Mouse (Mus musculus): Measurements from ENCODE around the gene Gpr82.

Gene Gpr82

GRCm38 (mm10) chrX:13661063-13661462, at the start of gene Gpr82:
Gene Gpr82, plus strand, starts transcription at chrX:13661363.
- no peak for DNase-seq (ENCODE audit: extremely low read depth, low read depth)

DNA sequence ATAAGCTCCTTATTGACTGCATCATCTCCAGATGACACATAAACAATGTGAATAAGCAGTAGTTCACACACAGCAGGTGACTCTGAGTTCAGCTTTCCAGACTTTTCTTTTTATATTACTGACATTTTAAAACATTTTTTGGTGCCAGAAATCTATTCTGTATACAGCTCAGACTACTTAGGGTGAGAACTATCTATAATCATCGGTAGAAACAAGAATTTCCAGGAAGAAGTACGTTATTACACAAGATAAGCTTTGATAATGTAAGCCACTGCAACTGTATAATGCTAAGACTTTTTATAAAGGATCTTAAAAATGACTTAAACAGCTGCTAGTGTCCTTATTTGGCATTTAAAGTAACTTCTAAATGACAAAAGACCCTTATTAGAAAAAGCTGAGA, 49.0 kb upstream of the Gpr82 start:
- no peak for DNase-seq (ENCODE audit: extremely low read depth, low read depth)

DNA sequence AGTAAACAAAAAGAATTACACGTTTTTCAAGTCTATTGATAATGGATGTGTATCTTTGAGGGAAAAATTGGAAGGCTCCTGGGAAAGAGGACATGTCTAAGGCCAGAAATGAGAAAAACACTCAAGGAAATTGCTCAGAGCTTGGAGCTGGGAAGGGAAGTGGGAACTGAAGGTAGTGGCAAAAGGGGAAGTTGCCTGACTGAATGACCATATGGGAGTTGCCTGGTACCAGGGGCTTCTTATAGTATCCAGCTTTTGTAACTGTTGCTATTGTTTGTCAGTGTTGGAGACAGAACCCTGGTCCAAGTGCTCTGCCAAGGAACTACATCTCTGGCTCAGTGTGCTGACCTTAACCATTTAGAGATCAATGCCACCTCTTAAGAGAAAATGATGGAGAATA, 44.4 kb upstream of the Gpr82 start:
- peak; percentile 18 for DNase-seq (ENCODE audit: extremely low read depth, low read depth)

DNA sequence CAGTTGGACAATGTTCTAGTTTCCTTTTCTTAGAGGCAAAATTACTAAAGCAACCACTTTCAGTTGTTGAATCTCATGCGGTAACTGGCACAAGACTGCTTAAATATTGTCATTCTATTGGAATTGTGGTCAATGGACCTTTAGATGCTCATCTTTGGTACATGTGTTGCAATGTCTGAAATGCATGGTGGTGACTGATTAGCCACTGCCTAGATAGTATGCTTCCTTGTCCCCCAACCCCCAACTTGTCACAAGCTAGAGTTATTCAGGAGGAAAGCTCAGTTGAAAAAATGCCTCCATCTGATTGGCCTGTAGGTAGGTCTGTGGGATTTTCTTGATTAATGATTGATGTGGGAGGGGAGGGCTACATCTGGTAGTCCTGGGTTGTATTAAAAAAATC, 43.9 kb upstream of the Gpr82 start:
- no peak for DNase-seq (ENCODE audit: extremely low read depth, low read depth)

GRCm38 (mm10) chrX:13618476-13618875, 42.7 kb upstream of the Gpr82 start:
- no peak for DNase-seq (ENCODE audit: extremely low read depth, low read depth)

DNA sequence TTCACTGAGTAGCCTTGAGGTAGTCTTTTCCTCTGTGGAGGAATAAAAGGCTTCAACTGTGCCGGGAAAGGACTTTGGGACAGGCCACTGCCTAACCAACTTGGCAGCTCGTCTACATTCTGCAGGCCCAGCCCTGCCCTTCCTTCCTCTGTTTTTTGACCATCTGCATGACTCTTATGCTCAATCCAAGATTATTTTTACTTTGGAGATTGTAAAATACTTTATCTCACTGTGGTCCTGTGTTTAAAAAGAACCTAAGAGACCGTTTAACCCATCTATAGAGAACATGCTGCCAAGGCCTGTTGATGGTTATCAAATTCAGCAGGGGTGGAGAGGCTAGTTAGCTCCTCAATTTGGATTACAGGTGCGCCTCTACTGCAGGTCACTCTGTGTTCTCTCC, 39.7 kb upstream of the Gpr82 start:
- no peak for DNase-seq (ENCODE audit: extremely low read depth, low read depth)

DNA sequence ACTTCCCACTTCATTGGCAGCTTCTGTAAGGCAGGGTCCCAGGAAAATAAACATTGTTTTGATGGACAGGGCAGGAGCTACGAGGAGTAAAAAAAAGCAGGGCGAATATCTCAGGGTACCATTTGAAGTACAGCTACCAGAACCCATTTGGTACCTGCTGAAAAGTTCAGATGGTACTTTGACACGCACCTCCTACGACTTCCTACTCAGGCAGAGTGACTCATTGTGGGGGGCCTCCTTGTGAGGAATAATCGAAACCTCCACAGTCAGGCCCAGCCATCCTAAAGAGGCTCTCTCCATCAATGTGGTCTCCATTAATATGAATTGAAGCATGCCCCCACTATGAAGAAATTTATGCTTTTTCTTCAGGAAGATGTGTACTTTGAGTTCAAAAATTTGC, 38.5 kb upstream of the Gpr82 start:
- DNase-seq (ENCODE audit: extremely low read depth, low read depth): no peak

DNA sequence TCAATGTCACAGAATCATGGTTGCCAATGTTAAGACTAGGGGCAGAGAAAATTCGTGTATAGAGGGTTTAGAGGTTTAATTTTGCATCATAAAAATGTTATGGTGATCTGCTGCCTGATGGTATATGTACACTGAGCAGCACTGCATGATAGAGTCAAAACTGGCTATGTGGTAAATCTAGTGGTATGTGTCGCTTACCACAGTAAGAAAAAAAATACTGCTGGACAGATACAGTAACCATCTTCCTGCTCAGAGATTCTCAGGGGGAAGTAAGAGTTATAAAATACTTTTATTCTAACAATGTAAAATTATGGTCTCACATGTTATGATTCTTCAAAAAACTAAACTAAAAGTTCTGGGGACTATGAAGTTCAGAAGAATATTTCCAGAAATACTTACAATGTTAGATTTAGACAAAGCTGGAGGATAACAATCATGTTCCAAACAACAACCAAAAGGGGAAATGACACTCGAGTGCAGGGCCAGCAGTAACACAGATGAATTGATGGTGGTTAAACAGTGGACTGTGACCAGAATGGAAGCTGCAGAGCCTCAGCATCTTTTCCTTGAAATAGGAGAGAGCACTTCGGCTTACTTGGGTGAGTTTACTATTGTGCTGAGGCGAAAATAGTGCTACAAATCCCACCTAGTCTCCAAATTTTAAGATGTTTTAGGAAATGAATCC, 29.4 kb upstream of the Gpr82 start, which contains the start of gene Gpr34:
Gene Gpr34 (plus strand): TSS at position 491 of the 685 bp plus-strand sequence.
- DNase-seq (ENCODE audit: extremely low read depth, low read depth): no peak

DNA sequence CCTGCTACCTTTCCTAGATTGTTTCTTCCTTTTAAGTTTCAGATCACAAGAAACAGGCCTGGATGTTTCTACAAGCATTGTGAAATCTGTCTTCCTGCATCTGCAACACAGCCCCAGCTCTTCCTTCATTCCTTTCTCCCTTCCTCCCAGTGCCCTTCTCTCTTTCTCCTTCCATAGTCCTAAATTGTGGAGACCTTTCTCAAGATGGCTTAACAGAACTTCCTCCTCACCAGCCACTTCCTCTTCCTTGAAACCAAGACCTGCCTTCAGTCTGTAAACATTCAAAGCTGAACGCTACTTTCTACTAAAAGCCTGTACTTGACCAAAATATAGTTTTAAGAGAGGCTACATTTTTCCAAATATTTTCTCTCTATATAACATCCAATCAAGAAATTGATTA, 24.8 kb upstream of the Gpr82 start:
- DNase-seq (ENCODE audit: extremely low read depth, low read depth): no peak

GRCm38 (mm10) chrX:13638894-13639293, 22.3 kb upstream of the Gpr82 start:
- no peak for DNase-seq (ENCODE audit: extremely low read depth, low read depth)

DNA sequence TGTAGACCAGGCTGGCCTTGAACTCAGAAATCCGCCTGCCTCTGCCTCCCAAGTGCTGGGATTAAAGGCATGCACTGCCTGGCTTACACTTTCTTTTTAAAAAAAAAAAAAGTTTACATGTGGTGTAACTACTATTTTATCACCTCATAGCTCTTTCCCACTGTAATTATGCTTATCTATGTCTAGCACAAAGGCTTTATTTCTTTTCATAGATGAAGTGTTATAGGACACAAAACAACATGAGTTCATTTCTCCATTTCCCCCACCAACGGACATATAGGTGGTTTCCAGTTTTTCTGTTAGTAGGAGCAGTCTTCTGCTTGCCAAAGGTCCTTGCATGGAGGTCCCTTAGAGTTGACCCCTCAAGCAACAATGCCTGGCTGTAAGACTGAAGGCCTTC, 9.3 kb upstream of the Gpr82 start:
- no peak for DNase-seq (ENCODE audit: extremely low read depth, low read depth)

GRCm38 (mm10) chrX:13652291-13652690, 8.9 kb upstream of the Gpr82 start:
- no peak for DNase-seq (ENCODE audit: extremely low read depth, low read depth)

DNA sequence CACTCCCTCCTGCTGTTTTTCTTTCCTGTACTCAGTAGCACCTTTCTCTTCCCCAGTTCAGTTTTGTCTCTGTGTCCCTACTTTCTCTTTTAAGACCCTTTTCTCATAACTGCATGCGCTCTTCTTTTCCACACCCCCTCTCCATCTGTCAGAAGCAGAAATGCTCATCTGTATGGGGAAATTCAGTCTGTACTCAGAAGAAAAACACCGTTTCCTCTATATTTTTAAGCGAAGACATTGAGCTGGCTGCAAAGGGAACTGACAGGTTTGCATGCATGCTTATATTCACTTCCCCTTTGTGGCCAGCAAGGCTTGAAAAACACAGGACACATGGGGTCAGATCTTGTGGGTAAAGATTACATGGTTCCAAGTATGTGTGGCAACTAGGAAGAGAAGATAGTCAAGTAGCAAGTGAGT, 6.2 kb upstream of the Gpr82 start:
- DNase-seq (ENCODE audit: extremely low read depth, low read depth): peak; percentile 90

DNA sequence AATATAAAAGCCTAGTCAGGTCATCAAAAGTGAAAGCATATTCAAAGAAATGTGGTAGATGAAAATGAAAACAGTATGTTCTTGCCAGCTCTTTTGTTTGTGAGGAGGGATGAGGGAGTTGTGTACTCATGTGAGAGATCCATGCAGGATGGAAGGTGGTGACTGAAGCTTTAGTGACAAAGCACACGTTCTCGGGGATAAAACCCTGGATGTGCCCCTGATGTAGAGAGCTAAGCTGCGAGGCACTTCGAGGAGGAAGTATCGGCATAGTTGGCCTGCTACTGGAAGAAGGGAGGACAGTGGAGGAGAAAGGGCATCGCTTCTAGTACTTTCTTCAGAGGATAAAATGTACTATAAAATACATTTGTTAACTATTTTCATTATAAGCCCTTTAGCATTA, 5.3 kb upstream of the Gpr82 start:
- no peak for DNase-seq (ENCODE audit: extremely low read depth, low read depth)

GRCm38 (mm10) chrX:13656721-13657120, 4.4 kb upstream of the Gpr82 start:
- peak; percentile 56 for DNase-seq (ENCODE audit: extremely low read depth, low read depth)

DNA sequence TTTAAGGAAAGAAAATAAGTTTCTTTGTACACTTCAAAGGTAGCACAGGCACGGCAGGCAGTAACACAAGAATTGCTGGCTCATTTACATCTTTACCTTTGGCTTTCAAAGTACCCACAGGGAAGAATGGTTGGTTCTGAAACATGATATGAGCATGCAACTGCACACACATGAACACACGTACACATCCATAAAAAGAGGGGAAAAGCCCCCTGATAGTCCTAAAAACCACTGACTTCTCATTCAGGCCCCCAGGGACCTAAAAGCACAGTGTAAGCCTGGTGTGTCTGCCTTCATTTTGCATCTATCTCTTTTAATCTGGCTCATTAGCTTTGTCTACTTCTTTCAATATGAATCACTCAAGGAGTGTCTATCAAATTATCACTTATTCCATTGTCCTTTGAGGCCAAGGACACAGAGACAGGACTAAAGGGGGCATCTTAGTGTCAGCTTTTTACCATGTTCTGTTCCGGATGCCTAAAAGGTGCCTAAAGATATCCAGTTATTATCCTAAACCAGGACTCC, 2.5 kb upstream of the Gpr82 start:
- no peak for DNase-seq (ENCODE audit: extremely low read depth, low read depth)

- no peak for DNase-seq (ENCODE audit: extremely low read depth, low read depth)
These were observed 1.8 kb upstream of the Gpr82 start for GRCm38 (mm10) chrX:13659201-13659890.

GRCm38 (mm10) chrX:13668867-13669266, 7.7 kb downstream of the Gpr82 start:
- DNase-seq (ENCODE audit: extremely low read depth, low read depth): no peak

DNA sequence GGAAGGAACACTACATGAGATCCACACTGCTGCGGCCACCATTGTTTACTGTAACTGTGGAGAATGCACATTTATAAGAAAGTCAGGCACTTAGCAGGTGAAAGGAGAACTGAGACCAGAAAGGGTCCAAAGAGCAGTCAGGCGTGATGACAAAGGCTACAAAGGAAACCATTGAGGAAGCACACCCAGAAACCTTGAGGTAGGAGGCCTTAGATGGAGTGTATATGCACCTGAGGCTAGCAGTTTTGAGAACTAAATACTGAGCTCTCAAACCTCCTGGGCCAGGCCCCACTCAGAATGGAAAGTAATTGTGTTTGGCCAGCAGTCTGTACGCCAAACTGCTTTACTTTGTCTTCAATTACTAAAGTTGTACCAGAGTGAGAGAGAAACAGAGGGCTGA, 9.2 kb downstream of the Gpr82 start:
- no peak for DNase-seq (ENCODE audit: extremely low read depth, low read depth)

DNA sequence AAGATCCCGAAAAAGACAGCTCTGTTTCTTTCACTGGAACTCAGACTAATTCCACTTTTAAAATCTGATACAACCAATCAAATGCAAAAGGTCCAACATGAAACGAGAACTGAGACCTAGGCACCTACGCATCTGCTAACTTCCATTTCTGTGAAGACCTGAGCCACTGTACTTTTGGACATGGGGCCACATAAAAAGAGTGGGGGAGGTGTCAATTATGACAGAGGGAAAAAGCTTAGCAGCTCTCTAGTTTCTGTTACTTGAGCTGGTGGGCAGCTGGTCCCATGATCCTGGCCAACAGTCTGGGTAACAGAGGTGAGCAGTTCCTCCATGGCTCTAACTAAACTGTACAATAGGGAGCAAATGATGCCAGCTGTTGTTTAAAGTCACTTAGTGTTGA, 11.8 kb downstream of the Gpr82 start:
- DNase-seq (ENCODE audit: extremely low read depth, low read depth): no peak

- DNase-seq (ENCODE audit: extremely low read depth, low read depth): no peak
These were observed 20.6 kb downstream of the Gpr82 start for GRCm38 (mm10) chrX:13681748-13682147.

DNA sequence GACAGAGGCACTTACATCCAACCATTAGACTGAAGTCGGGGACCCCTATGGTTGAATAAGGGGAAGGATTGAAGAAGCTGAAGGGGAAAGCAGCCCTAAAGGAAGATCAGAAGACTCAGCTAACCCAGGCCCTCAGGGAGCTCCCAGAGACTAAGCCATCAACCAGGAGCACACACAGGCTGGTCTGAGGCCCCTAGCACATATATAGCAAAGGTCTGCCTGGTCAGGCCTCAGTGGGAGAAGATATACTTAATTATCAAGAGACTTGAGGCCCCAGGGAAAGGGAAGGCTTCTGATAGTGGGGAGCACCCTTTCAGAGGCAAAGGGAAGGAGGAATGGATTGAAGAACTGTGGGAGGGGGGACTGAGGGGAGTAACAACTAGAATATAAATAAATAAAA, 25.4 kb downstream of the Gpr82 start:
- DNase-seq (ENCODE audit: extremely low read depth, low read depth): no peak

DNA sequence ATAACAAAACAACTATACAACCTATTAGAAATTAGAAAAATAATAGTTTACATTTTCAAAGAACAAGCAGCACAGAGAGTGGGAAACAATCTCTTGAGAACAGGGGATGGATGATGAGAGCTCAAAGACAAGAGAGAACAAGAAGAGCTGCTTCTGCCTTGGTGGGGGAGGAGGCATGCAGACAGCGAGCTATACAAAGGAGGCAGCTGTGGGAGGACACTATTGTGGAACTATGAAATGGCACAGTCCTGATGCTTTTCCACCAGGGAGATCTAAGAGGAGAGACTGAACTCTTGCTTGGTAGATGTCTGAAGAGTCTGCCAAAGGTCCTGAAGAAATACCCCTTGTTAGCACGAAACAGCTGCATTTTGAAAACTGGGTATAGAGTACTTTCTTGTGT, 27.2 kb downstream of the Gpr82 start:
- no peak for DNase-seq (ENCODE audit: extremely low read depth, low read depth)
